Mouse (Mus musculus) lung, embryonic 16.5 days (tissue): ENCODE data around the gene Bid. TPM values are rescaled to one million over a fixed set of nuclear protein-coding genes. Genes with fewer than 3 reads are reported as not detected.
A peak's percentile ranks its signal among the peaks of the same experiment; 100 is the strongest.
"Not testable (repeated sequence)": the region's sequence is repeated elsewhere in the genome, so short reads cannot be mapped to it uniquely, and the experiment has no call there.

Experiments
- ATAC-seq: fragments of 200-750 bp; cut with Nextera tagmentation; 2 replicates; pipeline ENCODE4 v1.8.0; 2017; ENCODE audit warnings: low read depth, mild to moderate bottlenecking, moderate library complexity
- H3K27ac ChIP-seq: fragments of 300-500 bp; sonication (generic); 2 replicates; pipeline ENCODE4 v1.5.1; 2014; ENCODE audit warnings: mild to moderate bottlenecking, control low read depth, low read length
- H3K27me3 ChIP-seq: fragments of 300-500 bp; sonication (generic); 2 replicates; pipeline ENCODE4 v1.6.1; 2014; ENCODE audit warnings: low read depth, low read length, mixed read lengths; ENCODE audit not compliant: control insufficient read depth, insufficient read depth
- H3K36me3 ChIP-seq: fragments of 300-500 bp; sonication (generic); 2 replicates; pipeline ENCODE4 v1.6.1; 2014; ENCODE audit warnings: low read length; ENCODE audit not compliant: control insufficient read depth, insufficient read depth
- H3K4me1 ChIP-seq: fragments of 300-500 bp; sonication (generic); replicated peaks from 2 replicates; pipeline ENCODE4 v1.6.1; 2014; ENCODE audit warnings: low read length, mixed read lengths; ENCODE audit not compliant: control insufficient read depth, insufficient read depth
- H3K4me2 ChIP-seq: fragments of 300-500 bp; sonication (generic); 2 replicates; pipeline ENCODE4 v1.6.1; 2014; ENCODE audit warnings: low read depth, low read length, control low read depth
- H3K4me3 ChIP-seq: fragments of 300-500 bp; sonication (generic); 2 replicates; pipeline ENCODE4 v1.5.1; 2014; ENCODE audit warnings: mild to moderate bottlenecking, low read length, control low read depth
- H3K9ac ChIP-seq: fragments of 300-500 bp; sonication (generic); 2 replicates; pipeline ENCODE4 v1.6.1; 2014; ENCODE audit warnings: low read length, control low read depth
- H3K9me3 ChIP-seq: fragments of 300-500 bp; sonication (generic); 2 replicates; pipeline ENCODE4 v1.6.1; 2016; ENCODE audit warnings: low read length; ENCODE audit not compliant: control insufficient read depth
- WGBS: fragments of 180-500 bp; shearing (Covaris S2); extraction: QIAGEN DNeasy Blood & Tissue Kit; methylation state at CpG from one replicate; pipeline ENCODE4 v1.1.7; 2014; 5-methylcytosine and 5-hydroxymethylcytosine counted together
- polyA plus RNA-seq: library from polyadenylated mRNA; unstranded; fragments of >200 nt; fragmentation: Nextera tagmentation; extraction: Ambion mirVana; gene quantifications from 2 replicates; pipeline ENCODE4 v1.2.1, GENCODE M21; 2015

Bid gene
- polyA plus RNA-seq, 1 experiment from 2014 or later = 15.2 TPM

DNA sequence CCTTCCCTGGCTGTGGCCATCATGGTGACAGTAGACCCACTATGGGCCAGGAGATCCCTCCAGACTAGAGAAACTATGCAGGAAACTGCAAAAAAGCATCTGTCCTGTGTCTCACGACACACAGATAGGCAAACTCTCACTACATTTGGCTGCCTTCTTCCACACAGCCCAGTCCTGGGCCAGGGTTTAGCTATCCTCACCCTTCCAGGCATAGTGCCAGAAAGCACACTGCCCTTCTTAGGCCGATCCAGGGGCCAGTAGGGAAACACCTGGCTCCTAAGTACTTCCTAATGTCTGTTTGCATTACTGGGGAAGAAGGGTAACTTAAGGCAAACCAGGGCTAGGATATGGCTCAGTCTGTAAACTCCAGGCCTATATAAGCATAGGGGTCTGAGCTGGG is 3.7 kb downstream of the Bid start:
- Histone ChIP-seq H3K36me3 (no peaks in the 10 kb centered on the region), H3K4me1 (peaks cover 11% of the 10 kb centered on the region; the same call in 1 of the 2 replicates), H3K27ac (no peak overlapping the region), H3K27me3 (no peaks in the 10 kb centered on the region), H3K4me3 (no peak overlapping the region), H3K4me2 (no peak overlapping the region), H3K9me3 (no peaks in the 10 kb centered on the region), H3K9ac (no peak overlapping the region)
- peak; percentile 24; the same call in 1 of the 2 replicates for ATAC-seq
- WGBS = 19% methylated on average over 2 of the region's 2 CpGs

- Histone ChIP-seq H3K36me3 (no peaks in the 10 kb centered on the region), H3K27me3 (no peaks in the 10 kb centered on the region), H3K9ac (no peak overlapping the region), H3K4me2 (no peak overlapping the region), H3K9me3 (no peaks in the 10 kb centered on the region), H3K27ac (no peak overlapping the region), H3K4me3 (no peak overlapping the region), H3K4me1 (peaks cover 9% of the 10 kb centered on the region; the same call in 1 of the 2 replicates)
- peak; percentile 51 for ATAC-seq
- WGBS = 57% methylated on average over 13 of the region's 13 CpGs
Observed at GRCm38 (mm10) chr6:120911213-120912007, 5.2 kb downstream of the Bid start.

GRCm38 (mm10) chr6:120909501-120909900 is 7.2 kb downstream of the Bid start:
- no peak overlapping the region for H3K4me2 ChIP-seq
- no peak overlapping the region for H3K27ac ChIP-seq
- no peaks in the 10 kb centered on the region for H3K9me3 ChIP-seq
- no peaks in the 10 kb centered on the region for H3K36me3 ChIP-seq
- peaks cover 2% of the 10 kb centered on the region; the same call in 1 of the 2 replicates for H3K4me1 ChIP-seq
- H3K4me3 ChIP-seq = no peak overlapping the region
- no peak overlapping the region for H3K9ac ChIP-seq
- no peaks in the 10 kb centered on the region for H3K27me3 ChIP-seq
- WGBS = 77% methylated on average over 3 of the region's 3 CpGs
- no peak for ATAC-seq

- H3K27me3 ChIP-seq, ATAC-seq, H3K4me3 ChIP-seq, H3K4me2 ChIP-seq, H3K9ac ChIP-seq, H3K4me1 ChIP-seq, H3K27ac ChIP-seq, H3K9me3 ChIP-seq, H3K36me3 ChIP-seq: not testable (repeated sequence)
- 85% methylated on average over 9 of the region's 10 CpGs for WGBS
Observed at GRCm38 (mm10) chr6:120907876-120908597, 8.6 kb downstream of the Bid start.

- WGBS = 93% methylated on average over 6 of the region's 6 CpGs
- ATAC-seq = no peak
- no peak overlapping the region for H3K4me2 ChIP-seq
- H3K9me3 ChIP-seq = no peaks in the 10 kb centered on the region
- no peaks in the 10 kb centered on the region for H3K27me3 ChIP-seq
- H3K9ac ChIP-seq = no peak overlapping the region
- H3K4me1 ChIP-seq = 0 out of 2 replicates have a peak, but pooled peaks cover under 1% of the 10 kb centered on the region
- no peaks in the 10 kb centered on the region for H3K36me3 ChIP-seq
- H3K27ac ChIP-seq = no peak overlapping the region
- no peak overlapping the region for H3K4me3 ChIP-seq
Observed at GRCm38 (mm10) chr6:120906521-120906920, 10.1 kb downstream of the Bid start.

DNA sequence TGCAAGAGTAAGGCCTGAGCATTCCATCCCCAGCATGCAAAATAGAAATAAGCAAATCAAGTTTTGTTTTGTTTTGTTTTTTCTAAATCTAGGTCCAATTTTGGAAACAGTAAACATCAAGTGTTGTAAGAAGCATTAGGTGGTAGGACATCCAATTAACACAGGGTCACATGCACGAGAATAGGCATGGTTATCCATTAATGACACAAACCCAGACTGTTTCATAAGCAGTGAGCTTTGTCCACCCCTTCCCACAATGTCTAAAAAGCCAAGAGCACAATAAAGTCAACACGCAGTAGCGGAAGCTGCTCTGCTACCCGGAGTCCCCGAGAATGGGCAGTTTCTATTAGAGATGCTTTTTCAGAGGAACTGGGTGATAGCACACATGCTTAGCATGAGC is 11.5 kb downstream of the Bid start:
- H3K36me3 ChIP-seq = no peaks in the 10 kb centered on the region
- no peak overlapping the region for H3K4me3 ChIP-seq
- no peak overlapping the region for H3K27ac ChIP-seq
- H3K27me3 ChIP-seq = no peaks in the 10 kb centered on the region
- H3K4me1 ChIP-seq = no peaks in the 10 kb centered on the region
- no peak for ATAC-seq
- H3K9ac ChIP-seq = no peak overlapping the region
- 82% methylated on average over 5 of the region's 5 CpGs for WGBS
- no peaks in the 10 kb centered on the region for H3K9me3 ChIP-seq
- H3K4me2 ChIP-seq = no peak overlapping the region

DNA sequence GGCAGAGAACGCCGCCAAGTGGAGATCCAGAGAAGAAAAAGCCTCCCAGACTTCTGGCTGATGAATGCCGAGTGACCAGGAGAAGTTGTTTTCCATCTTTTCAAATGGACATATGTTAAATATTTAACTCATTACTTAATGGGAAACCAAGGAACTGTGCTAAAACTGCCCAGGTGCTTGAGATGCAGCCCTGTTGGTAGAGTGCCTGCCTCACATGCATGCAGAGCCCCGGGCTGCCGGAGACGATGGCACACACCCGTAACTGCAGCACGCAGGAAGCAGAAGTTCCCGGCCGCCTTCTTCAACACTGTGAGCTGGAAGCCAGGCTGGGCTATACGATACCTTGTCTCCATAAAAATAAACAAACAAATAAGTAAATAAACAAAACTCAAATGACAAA is 12.7 kb downstream of the Bid start:
- Histone ChIP-seq H3K4me1 (no peaks in the 10 kb centered on the region), H3K9ac (no peak overlapping the region), H3K4me2 (no peak overlapping the region), H3K9me3 (no peaks in the 10 kb centered on the region), H3K27ac (no peak overlapping the region), H3K4me3 (no peak overlapping the region), H3K36me3 (no peaks in the 10 kb centered on the region), H3K27me3 (no peaks in the 10 kb centered on the region)
- ATAC-seq = no peak
- WGBS = 80% methylated on average over 11 of the region's 11 CpGs

GRCm38 (mm10) chr6:120903450-120903912 is 13.2 kb downstream of the Bid start:
- Histone ChIP-seq H3K4me1 (no peaks in the 10 kb centered on the region), H3K4me2 (no peak overlapping the region), H3K9ac (no peak overlapping the region), H3K27ac (no peak overlapping the region), H3K4me3 (no peak overlapping the region), H3K36me3 (no peaks in the 10 kb centered on the region), H3K9me3 (no peaks in the 10 kb centered on the region), H3K27me3 (no peaks in the 10 kb centered on the region)
- 39% methylated on average over 5 of the region's 5 CpGs for WGBS
- ATAC-seq = peak; percentile 45; the same call in 1 of the 2 replicates
